Mouse (Mus musculus) lung, embryonic 16.5 days (tissue): ENCODE results near the gene Shmt2. TPM values are rescaled to one million over a fixed set of nuclear protein-coding genes. Genes with fewer than 3 reads are reported as not detected.

ENCODE experiments used
- ATAC-seq: fragments of 200-750 bp; cut with Nextera tagmentation; 2 replicates; pipeline ENCODE4 v1.8.0; 2017; ENCODE audit warnings: low read depth, mild to moderate bottlenecking, moderate library complexity
- H3K27ac ChIP-seq: fragments of 300-500 bp; sonication (generic); 2 replicates; pipeline ENCODE4 v1.5.1; 2014; ENCODE audit warnings: mild to moderate bottlenecking, control low read depth, low read length
- H3K27me3 ChIP-seq: fragments of 300-500 bp; sonication (generic); 2 replicates; pipeline ENCODE4 v1.6.1; 2014; ENCODE audit warnings: low read depth, low read length, mixed read lengths; ENCODE audit not compliant: control insufficient read depth, insufficient read depth
- H3K36me3 ChIP-seq: fragments of 300-500 bp; sonication (generic); 2 replicates; pipeline ENCODE4 v1.6.1; 2014; ENCODE audit warnings: low read length; ENCODE audit not compliant: control insufficient read depth, insufficient read depth
- H3K4me1 ChIP-seq: fragments of 300-500 bp; sonication (generic); replicated peaks from 2 replicates; pipeline ENCODE4 v1.6.1; 2014; ENCODE audit warnings: low read length, mixed read lengths; ENCODE audit not compliant: control insufficient read depth, insufficient read depth
- H3K4me2 ChIP-seq: fragments of 300-500 bp; sonication (generic); 2 replicates; pipeline ENCODE4 v1.6.1; 2014; ENCODE audit warnings: low read depth, low read length, control low read depth
- H3K4me3 ChIP-seq: fragments of 300-500 bp; sonication (generic); 2 replicates; pipeline ENCODE4 v1.5.1; 2014; ENCODE audit warnings: mild to moderate bottlenecking, low read length, control low read depth
- H3K9ac ChIP-seq: fragments of 300-500 bp; sonication (generic); 2 replicates; pipeline ENCODE4 v1.6.1; 2014; ENCODE audit warnings: low read length, control low read depth
- H3K9me3 ChIP-seq: fragments of 300-500 bp; sonication (generic); 2 replicates; pipeline ENCODE4 v1.6.1; 2016; ENCODE audit warnings: low read length; ENCODE audit not compliant: control insufficient read depth
- WGBS: fragments of 180-500 bp; shearing (Covaris S2); extraction: QIAGEN DNeasy Blood & Tissue Kit; methylation state at CpG from one replicate; pipeline ENCODE4 v1.1.7; 2014; 5-methylcytosine and 5-hydroxymethylcytosine counted together
- polyA plus RNA-seq: library from polyadenylated mRNA; unstranded; fragments of >200 nt; fragmentation: Nextera tagmentation; extraction: Ambion mirVana; gene quantifications from 2 replicates; pipeline ENCODE4 v1.2.1, GENCODE M21; 2015

The Shmt2 gene
- polyA plus RNA-seq, 1 experiment from 2014 or later, result 119 TPM

DNA sequence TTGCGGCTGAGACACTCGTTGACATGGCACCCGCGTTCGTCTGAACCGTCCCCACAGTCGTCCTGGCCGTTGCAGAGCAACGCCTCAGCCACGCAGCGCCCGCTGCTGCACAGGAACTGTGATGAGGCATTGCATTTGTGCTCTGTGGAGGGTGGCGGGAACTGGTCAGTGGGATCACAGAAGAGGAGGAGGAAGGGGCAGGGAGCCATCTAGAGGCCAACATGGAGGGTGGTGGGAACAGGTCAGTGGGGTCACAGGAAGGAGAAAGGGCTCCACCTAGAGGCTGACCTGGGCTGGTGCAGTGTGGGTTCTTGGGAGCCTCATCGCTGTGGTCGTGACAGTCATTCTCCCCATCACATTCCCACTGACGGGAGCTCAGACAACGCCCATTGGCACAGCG is 33.5 kb upstream of the Shmt2 start:
- WGBS, result 73% methylated on average over 18 of the region's 18 CpGs
- no peak overlapping the region for H3K4me3 ChIP-seq
- ATAC-seq, result no peak
- peaks cover 63% of the 10 kb centered on the region for H3K36me3 ChIP-seq
- H3K9ac ChIP-seq, result no peak overlapping the region
- H3K27ac ChIP-seq, result no peak overlapping the region
- H3K4me2 ChIP-seq, result no peak overlapping the region
- no peaks in the 10 kb centered on the region for H3K27me3 ChIP-seq
- H3K4me1 ChIP-seq, result no peaks in the 10 kb centered on the region
- no peaks in the 10 kb centered on the region for H3K9me3 ChIP-seq

- peaks cover 52% of the 10 kb centered on the region for H3K36me3 ChIP-seq
- no peak overlapping the region for H3K9ac ChIP-seq
- H3K27ac ChIP-seq, result no peak overlapping the region
- no peak for ATAC-seq
- no peaks in the 10 kb centered on the region for H3K9me3 ChIP-seq
- H3K27me3 ChIP-seq, result no peaks in the 10 kb centered on the region
- H3K4me1 ChIP-seq, result no peaks in the 10 kb centered on the region
- WGBS, result 84% methylated on average over 17 of the region's 17 CpGs
- H3K4me3 ChIP-seq, result no peak overlapping the region
- no peak overlapping the region for H3K4me2 ChIP-seq
Observed at GRCm38 (mm10) chr10:127549892-127550291, 27.6 kb upstream of the Shmt2 start.

DNA sequence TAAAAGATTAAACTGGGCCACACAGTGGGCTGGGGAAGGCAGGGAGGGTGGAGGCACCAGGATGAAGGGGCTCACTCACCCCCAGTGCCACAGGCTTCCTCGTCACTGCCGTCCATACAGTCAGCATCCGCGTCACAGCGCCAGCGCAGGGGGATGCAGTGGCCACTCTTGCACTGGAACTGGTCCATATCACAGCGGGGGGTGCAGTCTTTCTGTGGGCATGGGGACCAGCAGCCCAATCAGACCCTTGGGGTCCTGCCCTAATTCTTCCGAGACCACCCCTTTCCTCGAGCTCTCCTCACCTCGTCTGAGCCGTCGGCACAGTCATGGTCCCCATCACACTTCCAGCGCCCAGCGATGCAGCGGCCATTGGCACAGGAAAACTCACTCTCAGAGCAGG is 26.0 kb upstream of the Shmt2 start:
- Histone ChIP-seq H3K4me1 (no peaks in the 10 kb centered on the region), H3K9ac (no peak overlapping the region), H3K9me3 (no peaks in the 10 kb centered on the region), H3K4me2 (no peak overlapping the region), H3K4me3 (no peak overlapping the region), H3K27me3 (no peaks in the 10 kb centered on the region), H3K27ac (no peak overlapping the region), H3K36me3 (peaks cover 48% of the 10 kb centered on the region)
- ATAC-seq, result no peak
- WGBS, result 90% methylated on average over 15 of the region's 15 CpGs

- H3K4me1 ChIP-seq, result no peaks in the 10 kb centered on the region
- H3K4me2 ChIP-seq, result no peak overlapping the region
- WGBS, result 80% methylated on average over 7 of the region's 7 CpGs
- H3K4me3 ChIP-seq, result no peak overlapping the region
- no peaks in the 10 kb centered on the region for H3K9me3 ChIP-seq
- H3K36me3 ChIP-seq, result peaks cover 51% of the 10 kb centered on the region
- H3K27me3 ChIP-seq, result no peaks in the 10 kb centered on the region
- no peak overlapping the region for H3K9ac ChIP-seq
- no peak overlapping the region for H3K27ac ChIP-seq
- ATAC-seq, result no peak
Observed at GRCm38 (mm10) chr10:127546505-127546904, 24.3 kb upstream of the Shmt2 start.

DNA sequence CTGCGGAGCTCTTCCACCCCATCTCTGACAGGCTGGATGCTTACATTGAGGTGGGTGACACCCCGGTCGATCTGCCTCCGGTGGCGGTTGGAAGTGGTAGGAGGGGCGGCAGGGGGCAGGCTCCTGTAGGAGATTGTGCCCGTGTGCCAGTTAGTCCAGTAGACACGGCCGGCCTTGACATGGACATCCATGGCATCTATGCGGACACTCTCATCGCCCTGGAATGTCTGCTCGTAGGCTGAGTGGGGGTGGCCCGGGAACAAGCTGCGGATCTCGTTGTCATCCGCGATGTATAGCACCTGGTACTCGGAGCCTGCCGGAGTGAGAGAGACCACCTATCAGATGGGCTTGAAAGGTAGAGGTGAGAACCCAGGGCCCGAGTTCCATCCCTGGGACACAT is 22.1 kb upstream of the Shmt2 start:
- ATAC-seq, result no peak
- 79% methylated on average over 20 of the region's 20 CpGs for WGBS
- Histone ChIP-seq H3K4me1 (no peaks in the 10 kb centered on the region), H3K36me3 (peaks cover 40% of the 10 kb centered on the region), H3K4me2 (no peak overlapping the region), H3K4me3 (no peak overlapping the region), H3K9ac (no peak overlapping the region), H3K9me3 (no peaks in the 10 kb centered on the region), H3K27me3 (no peaks in the 10 kb centered on the region), H3K27ac (no peak overlapping the region)

- Histone ChIP-seq H3K36me3 (peaks cover 38% of the 10 kb centered on the region), H3K4me3 (no peak overlapping the region)
Observed at GRCm38 (mm10) chr10:127543916-127544315, 21.7 kb upstream of the Shmt2 start.

DNA sequence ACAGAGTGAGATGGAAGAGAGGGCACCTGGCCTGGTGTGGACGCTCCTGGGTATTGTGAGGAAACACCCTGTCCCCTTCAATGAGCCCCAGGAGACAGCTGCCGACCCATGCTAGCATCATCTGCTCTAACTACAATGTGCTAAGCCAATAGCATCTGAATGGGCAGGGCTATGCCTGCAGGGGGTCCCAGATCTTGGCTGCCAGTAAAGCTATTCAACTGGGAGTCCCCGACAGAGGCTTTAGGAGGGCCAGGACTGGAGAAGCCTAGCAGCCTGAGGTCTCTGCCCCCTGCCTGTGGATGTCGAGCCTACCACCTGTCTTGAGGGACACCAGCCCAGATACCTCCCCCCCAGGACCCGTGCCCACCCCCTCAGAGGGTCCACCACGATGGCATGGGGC is 20.5 kb upstream of the Shmt2 start:
- 57% methylated on average over 6 of the region's 6 CpGs for WGBS
- Histone ChIP-seq H3K36me3 (peaks cover 29% of the 10 kb centered on the region), H3K27ac (no peak overlapping the region), H3K27me3 (no peaks in the 10 kb centered on the region), H3K9ac (no peak overlapping the region), H3K4me1 (no peaks in the 10 kb centered on the region), H3K9me3 (no peaks in the 10 kb centered on the region), H3K4me2 (no peak overlapping the region), H3K4me3 (no peak overlapping the region)
- no peak for ATAC-seq

More at GRCm38 (mm10) chr10:127543916-127544315, 21.7 kb upstream of the Shmt2 start:
- Histone ChIP-seq H3K27me3 (no peaks in the 10 kb centered on the region), H3K4me2 (no peak overlapping the region), H3K27ac (no peak overlapping the region), H3K9me3 (no peaks in the 10 kb centered on the region), H3K4me1 (no peaks in the 10 kb centered on the region), H3K9ac (no peak overlapping the region)
- no peak for ATAC-seq
- 72% methylated on average over 3 of the region's 3 CpGs for WGBS

- peaks cover 29% of the 10 kb centered on the region for H3K36me3 ChIP-seq
- ATAC-seq, result no peak
- 74% methylated on average over 13 of the region's 13 CpGs for WGBS
Observed at GRCm38 (mm10) chr10:127542084-127542483, 19.8 kb upstream of the Shmt2 start.

GRCm38 (mm10) chr10:127541510-127541909 is 19.3 kb upstream of the Shmt2 start:
- H3K4me2 ChIP-seq, result no peak overlapping the region
- H3K9ac ChIP-seq, result no peak overlapping the region
- H3K36me3 ChIP-seq, result peaks cover 29% of the 10 kb centered on the region
- no peak overlapping the region for H3K4me3 ChIP-seq
- 92% methylated on average over 8 of the region's 8 CpGs for WGBS
- H3K9me3 ChIP-seq, result no peaks in the 10 kb centered on the region
- H3K4me1 ChIP-seq, result no peaks in the 10 kb centered on the region
- peaks cover 4% of the 10 kb centered on the region for H3K27me3 ChIP-seq
- ATAC-seq, result no peak
- no peak overlapping the region for H3K27ac ChIP-seq

More at GRCm38 (mm10) chr10:127542084-127542483, 19.8 kb upstream of the Shmt2 start:
- 0 out of 2 replicates have a peak, but pooled peaks cover 1% of the 10 kb centered on the region for H3K27me3 ChIP-seq
- H3K9ac ChIP-seq, result no peak overlapping the region
- H3K4me3 ChIP-seq, result no peak overlapping the region
- no peaks in the 10 kb centered on the region for H3K4me1 ChIP-seq
- H3K4me2 ChIP-seq, result no peak overlapping the region
- H3K27ac ChIP-seq, result no peak overlapping the region
- no peaks in the 10 kb centered on the region for H3K9me3 ChIP-seq
